Mouse (Mus musculus): ENCODE results near the gene Sf3a3. TPM values are rescaled to one million over a fixed set of nuclear protein-coding genes. Genes with fewer than 3 reads are reported as not detected.
"Not testable (repeated sequence)": the region's sequence is repeated elsewhere in the genome, so short reads cannot be mapped to it uniquely, and the experiment has no call there.

Sf3a3 gene
- polyA plus RNA-seq, 1 experiment from 2014 or later = 100 TPM

DNA sequence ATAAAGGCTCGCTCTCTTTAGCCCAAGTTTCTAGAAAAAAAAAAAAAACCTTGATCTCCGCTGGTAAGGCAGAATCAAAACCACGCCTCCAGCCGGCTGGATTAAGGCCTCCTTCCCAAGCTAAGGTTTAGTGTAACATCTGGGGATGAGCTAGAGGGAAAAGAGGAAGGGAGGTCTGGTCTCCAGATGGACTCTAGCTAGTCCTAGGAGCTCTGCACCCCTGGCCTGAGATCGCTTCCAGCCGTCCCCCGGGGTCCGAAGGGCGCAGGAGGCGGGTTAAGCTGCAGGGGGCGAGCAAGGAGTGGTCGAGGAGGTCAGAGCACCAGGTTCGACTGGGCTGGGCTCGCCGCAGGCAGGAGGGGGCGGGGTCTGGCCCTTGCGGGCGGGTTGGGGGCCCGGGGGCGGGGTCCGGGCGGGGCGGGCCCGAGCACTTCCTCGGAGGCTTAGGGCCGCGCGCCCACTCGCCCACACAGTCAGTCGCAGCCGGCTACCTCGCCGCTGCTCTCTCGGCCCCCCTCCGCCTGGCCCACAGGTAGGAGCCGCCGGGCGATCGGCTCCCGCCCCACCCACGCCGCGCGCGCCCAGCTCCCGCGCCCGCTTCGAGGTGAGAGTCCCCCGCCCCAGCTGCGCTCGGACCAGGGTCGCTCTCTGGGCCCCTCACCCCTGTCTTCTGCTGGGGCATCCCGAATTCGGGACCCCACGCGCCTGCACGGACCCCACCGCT, 14.2 kb upstream of the Sf3a3 start, which contains the start of gene Fhl3:
Fhl3 (plus strand) TSS at position 454 of the 724 bp plus-strand sequence.
- under 1% methylated on average over 46 of the region's 59 CpGs for WGBS
- Histone ChIP-seq H3K27me3 (replicated peaks) (0 out of 2 replicates have a peak, but pooled peaks cover 6% of the 10 kb centered on the region), H3K4me3 (peak within 1 kb of the TSS; percentile 93), H3K4me1 (replicated peaks) (peaks cover 57% of the 10 kb centered on the region), H3K36me3 (peaks cover under 1% of the 10 kb centered on the region; the same call in 1 of the 2 replicates), H3K4me2 (peak within 1 kb of the TSS; percentile 94), H3K9me3 (replicated peaks) (no peaks in the 10 kb centered on the region), H3K9ac (peak within 1 kb of the TSS; percentile 97), H3K27ac (ENCODE audit: poor library complexity, severe bottlenecking) (peak within 1 kb of the TSS; percentile 84)
- ATAC-seq (ENCODE audit: insufficient number of reproducible peaks, low FRiP score) = peak; percentile 83

DNA sequence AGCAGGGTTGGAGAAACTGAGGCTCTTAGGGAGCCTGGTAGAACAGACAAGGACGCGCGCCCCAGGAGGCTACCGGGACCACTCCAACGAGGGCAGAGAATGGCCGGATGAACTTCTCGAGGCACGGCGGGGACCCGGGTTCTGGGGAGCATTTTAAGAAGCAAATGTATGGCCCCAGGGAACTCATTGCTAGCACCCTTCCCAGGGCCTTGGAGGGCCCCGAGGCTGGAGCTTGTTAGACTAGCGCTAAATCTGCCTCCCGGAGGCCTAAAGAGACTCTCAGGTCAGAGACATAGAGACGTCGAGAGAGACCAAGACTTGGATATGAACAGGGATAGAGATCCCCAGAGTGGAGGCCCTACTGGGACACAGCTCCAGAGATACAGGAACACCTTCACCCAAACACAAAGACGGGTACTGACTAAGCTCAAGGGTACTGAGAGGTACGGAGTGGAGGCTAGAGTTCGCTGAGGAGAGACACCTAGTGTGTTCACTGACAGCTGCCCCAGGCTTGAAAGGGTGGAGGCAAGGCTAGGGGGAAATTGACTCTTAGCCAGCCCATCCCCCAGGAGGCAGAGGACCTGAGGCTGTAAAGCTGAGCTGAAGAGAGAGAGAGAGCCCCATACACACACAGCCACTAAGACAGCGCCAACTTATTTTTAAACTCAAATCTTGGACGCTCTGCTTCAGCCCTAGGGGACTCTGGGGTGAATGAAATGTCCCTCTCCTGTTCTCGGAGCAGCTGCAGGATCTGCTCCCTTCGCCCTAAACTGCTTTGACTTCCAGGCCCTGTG, 13.3 kb upstream of the Sf3a3 start:
- ATAC-seq (ENCODE audit: insufficient number of reproducible peaks, low FRiP score) = no peak
- peak overlapping the region; percentile 84 for H3K27ac ChIP-seq (ENCODE audit: poor library complexity, severe bottlenecking)
- peaks cover 59% of the 10 kb centered on the region for H3K4me1 ChIP-seq (replicated peaks)
- peaks cover 9% of the 10 kb centered on the region for H3K36me3 ChIP-seq
- 0 out of 2 replicates have a peak, but pooled peaks cover 2% of the 10 kb centered on the region for H3K27me3 ChIP-seq (replicated peaks)
- peak overlapping the region; percentile 93 for H3K4me3 ChIP-seq
- no peaks in the 10 kb centered on the region for H3K9me3 ChIP-seq (replicated peaks)
- peak overlapping the region; percentile 94 for H3K4me2 ChIP-seq
- WGBS = 2% methylated on average over 22 of the region's 22 CpGs
- H3K9ac ChIP-seq = peak overlapping the region; percentile 97

DNA sequence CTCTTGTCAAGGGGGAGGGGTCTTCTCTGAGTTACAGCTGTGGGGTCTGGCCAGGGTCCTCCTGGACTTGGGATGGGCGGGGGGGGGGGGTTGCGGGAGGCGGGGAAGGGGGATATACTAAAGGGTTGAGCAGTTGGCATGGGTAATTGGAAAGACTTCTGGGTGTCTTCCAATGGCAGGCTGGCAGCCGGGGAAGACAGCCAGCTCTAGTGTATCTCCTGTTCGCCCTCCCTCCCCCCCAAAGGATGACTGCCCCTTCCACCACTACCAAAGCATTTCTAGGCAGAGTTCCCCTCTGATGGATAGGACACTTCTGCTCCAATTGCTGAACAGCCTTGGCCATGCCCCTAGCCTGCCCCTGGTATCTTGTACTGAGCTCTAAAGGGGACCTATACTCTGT, 12.7 kb upstream of the Sf3a3 start:
- H3K9me3 ChIP-seq (replicated peaks) = no peaks in the 10 kb centered on the region
- peaks cover 13% of the 10 kb centered on the region for H3K36me3 ChIP-seq
- H3K4me1 ChIP-seq (replicated peaks) = peaks cover 62% of the 10 kb centered on the region
- no peaks in the 10 kb centered on the region for H3K27me3 ChIP-seq (replicated peaks)
- H3K4me2 ChIP-seq = peak overlapping the region; percentile 94
- H3K9ac ChIP-seq = peak overlapping the region; percentile 97
- ATAC-seq (ENCODE audit: insufficient number of reproducible peaks, low FRiP score) = no peak
- H3K27ac ChIP-seq (ENCODE audit: poor library complexity, severe bottlenecking) = peak overlapping the region; percentile 84
- 40% methylated on average over 2 of the region's 5 CpGs for WGBS
- peak overlapping the region; percentile 93 for H3K4me3 ChIP-seq

DNA sequence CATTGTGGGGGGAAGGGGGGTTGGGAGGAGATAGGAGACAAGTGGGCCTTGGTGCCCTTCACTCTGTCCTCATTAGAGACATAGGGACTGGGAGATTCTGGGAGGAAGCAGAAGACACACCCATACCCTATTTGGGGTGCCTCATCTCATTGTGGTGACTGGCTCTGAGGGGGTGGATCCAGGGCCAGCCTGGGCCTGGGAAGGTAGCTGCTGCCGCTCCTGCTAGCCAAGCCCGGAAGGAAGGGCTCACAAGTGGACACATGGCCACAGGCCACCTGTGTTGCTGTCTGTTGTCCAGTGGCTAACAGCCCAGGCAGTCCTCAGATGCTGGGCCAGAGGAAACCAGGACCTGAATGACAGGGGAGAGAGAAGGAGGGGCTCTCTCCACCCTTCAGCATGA, 11.2 kb upstream of the Sf3a3 start:
- WGBS = 26% methylated on average over 2 of the region's 2 CpGs
- peak overlapping the region; percentile 92 for H3K27ac ChIP-seq (ENCODE audit: poor library complexity, severe bottlenecking)
- no peaks in the 10 kb centered on the region for H3K27me3 ChIP-seq (replicated peaks)
- H3K36me3 ChIP-seq = peaks cover 23% of the 10 kb centered on the region
- peaks cover 74% of the 10 kb centered on the region for H3K4me1 ChIP-seq (replicated peaks)
- H3K9ac ChIP-seq = peak overlapping the region; percentile 59
- H3K4me3 ChIP-seq = 0 out of 2 replicates have a peak overlapping the region, but pooled peaks have one; percentile 12
- ATAC-seq (ENCODE audit: insufficient number of reproducible peaks, low FRiP score) = no peak
- H3K4me2 ChIP-seq = peak overlapping the region; percentile 57
- H3K9me3 ChIP-seq (replicated peaks) = no peaks in the 10 kb centered on the region

DNA sequence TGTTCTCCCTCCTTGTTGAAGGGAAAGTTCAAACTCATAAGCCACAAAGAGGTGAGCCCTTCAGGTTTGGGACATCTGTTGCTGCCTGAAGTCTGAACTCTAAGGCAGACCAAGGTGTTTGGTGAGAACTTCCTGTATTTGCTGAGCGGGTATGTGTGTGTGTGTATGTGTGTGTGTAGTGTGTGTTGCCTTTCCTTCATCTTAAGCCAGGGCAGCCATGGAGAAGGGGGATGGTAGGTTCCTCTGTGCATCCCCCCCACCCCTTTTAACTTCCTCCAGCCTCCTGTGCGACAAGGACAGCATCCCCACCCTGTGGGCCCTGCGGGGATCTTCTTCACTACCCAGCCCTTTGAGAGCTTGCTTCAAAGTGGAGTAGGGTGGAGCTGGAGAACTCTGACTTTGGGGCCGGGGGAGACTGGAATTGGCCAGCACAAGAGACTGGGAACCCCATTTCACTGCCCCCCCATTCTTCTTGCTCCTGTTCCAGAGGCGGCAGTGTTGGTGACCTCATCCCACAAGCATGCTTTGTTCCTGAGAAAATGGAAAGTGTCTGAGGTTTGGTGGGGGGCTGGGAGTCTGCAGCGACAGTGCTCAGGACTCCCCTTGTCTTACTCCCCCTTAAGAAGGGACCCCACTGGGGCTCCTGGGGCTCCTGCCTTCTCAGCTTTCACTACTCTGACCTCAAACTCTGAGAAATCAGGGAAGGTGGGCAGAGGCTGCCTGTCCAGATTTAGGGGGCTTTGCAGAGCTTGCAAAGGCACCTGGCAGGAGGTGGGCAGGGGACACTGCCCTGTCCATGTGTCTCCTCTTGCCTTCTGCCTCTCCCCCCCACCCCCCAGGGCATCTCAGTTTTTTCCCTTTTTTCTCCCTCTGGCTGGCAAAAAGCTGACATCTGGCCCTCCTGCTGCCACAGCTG, 10.4 kb upstream of the Sf3a3 start:
- Histone ChIP-seq H3K36me3 (peaks cover 23% of the 10 kb centered on the region), H3K27me3 (replicated peaks) (no peaks in the 10 kb centered on the region), H3K4me2 (peak overlapping the region; percentile 57), H3K9me3 (replicated peaks) (no peaks in the 10 kb centered on the region), H3K4me3 (peak overlapping the region; percentile 15), H3K27ac (ENCODE audit: poor library complexity, severe bottlenecking) (peak overlapping the region; percentile 92), H3K4me1 (replicated peaks) (peaks cover 80% of the 10 kb centered on the region), H3K9ac (peak overlapping the region; percentile 59)
- ATAC-seq (ENCODE audit: insufficient number of reproducible peaks, low FRiP score) = no peak
- 9% methylated on average over 6 of the region's 6 CpGs for WGBS

DNA sequence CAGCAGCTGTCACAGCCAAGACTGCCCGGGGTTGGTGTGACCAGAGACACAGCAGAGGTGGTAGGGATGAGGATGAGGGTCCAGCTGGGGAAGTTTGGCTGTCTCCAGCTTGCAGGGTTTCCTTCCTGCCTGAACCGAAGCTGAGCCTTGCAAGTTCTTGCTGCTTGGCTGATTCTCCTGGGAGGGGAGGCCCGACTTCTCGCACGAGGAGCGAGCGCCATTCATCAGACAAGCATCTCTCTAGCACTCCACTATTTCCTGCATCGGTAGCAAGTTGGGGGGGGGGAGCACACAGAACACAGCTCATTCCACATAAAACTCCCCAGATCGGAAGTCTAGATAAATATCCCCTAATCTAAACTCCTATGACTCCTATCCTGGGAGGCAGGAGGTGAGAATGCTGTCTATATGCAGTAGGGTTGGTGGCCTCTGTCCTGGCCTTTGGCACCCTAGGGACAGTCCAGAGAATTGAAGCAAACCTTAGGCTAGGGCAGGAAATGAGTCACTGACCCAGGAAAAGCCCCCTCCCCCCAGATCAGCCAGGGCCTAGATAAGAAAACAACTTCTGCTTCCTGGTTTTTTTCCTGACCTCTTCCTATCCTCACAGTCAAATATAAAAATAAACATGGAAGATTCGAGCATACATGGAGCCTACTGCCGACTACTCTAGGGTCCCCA, 9.6 kb upstream of the Sf3a3 start:
- Histone ChIP-seq H3K4me3 (peak overlapping the region; percentile 15; the same call in 1 of the 2 replicates), H3K9me3 (replicated peaks) (no peaks in the 10 kb centered on the region), H3K9ac (peak overlapping the region; percentile 59), H3K27ac (ENCODE audit: poor library complexity, severe bottlenecking) (peak overlapping the region; percentile 92), H3K4me1 (replicated peaks) (peaks cover 82% of the 10 kb centered on the region), H3K4me2 (peak overlapping the region; percentile 57), H3K27me3 (replicated peaks) (no peaks in the 10 kb centered on the region), H3K36me3 (peaks cover 23% of the 10 kb centered on the region)
- no peak for ATAC-seq (ENCODE audit: insufficient number of reproducible peaks, low FRiP score)
- 13% methylated on average over 11 of the region's 11 CpGs for WGBS

DNA sequence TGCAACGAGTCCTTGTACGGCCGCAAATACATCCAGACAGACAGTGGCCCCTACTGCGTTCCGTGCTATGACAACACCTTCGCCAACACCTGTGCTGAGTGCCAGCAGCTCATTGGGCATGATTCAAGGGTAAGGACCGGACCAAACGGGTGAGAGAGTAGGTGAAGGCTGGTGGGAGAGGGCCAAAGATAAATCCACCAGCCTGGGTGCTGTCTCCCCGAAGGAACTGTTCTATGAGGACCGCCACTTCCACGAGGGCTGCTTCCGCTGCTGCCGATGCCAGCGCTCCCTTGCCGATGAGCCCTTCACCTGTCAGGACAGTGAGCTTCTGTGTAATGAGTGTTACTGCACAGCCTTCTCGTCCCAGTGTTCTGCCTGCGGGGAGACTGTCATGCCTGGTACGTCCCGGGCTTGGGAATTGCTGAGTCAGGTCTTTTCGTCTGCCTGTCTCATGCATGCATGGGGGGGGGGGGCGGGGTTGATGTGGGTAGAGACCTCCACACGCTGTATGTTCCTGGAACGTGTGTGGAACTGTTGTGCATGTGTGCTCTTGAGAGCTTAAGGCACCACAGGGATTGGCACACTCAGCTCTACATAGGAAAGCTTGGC, 8.8 kb upstream of the Sf3a3 start:
- peak overlapping the region; percentile 57 for H3K4me2 ChIP-seq
- H3K9ac ChIP-seq = peak overlapping the region; percentile 40; the same call in 1 of the 2 replicates
- H3K9me3 ChIP-seq (replicated peaks) = no peaks in the 10 kb centered on the region
- H3K4me1 ChIP-seq (replicated peaks) = peaks cover 86% of the 10 kb centered on the region
- 78% methylated on average over 23 of the region's 23 CpGs for WGBS
- H3K27me3 ChIP-seq (replicated peaks) = no peaks in the 10 kb centered on the region
- peaks cover 23% of the 10 kb centered on the region for H3K36me3 ChIP-seq
- H3K27ac ChIP-seq (ENCODE audit: poor library complexity, severe bottlenecking) = peak overlapping the region; percentile 92
- ATAC-seq (ENCODE audit: insufficient number of reproducible peaks, low FRiP score) = no peak
- no peak overlapping the region for H3K4me3 ChIP-seq

DNA sequence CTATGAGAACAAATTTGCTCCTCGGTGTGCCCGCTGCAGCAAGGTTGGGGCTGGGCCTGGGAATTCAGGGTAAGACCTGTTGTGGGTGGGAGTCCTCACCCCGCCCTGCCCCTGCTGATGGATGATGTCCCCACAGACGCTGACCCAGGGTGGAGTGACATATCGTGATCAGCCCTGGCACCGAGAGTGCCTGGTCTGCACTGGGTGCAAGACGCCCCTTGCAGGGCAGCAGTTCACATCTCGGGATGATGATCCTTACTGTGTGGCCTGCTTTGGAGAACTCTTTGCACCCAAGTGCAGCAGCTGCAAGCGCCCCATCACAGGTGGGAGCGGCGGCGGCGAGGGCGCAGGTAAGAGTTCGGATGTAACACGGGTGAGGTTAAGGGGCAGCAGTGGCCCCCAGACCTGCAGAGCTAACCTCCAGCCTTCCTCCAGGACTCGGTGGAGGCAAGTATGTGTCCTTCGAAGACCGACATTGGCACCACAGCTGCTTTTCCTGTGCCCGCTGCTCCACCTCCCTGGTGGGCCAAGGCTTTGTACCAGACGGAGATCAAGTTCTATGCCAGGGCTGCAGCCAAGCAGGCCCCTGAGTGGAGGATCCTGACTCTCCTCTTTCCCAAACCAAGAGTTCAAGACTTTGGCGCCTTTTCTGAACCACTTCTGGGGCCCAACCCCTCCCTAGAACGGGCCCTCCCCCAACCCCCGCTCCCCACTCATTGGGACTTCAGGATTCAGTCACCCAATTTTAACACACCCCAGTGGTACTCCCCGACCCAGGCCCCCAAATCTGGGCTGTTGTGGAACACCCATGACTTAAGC, 7.0 kb upstream of the Sf3a3 start:
- H3K27me3 ChIP-seq (replicated peaks); H3K4me3 ChIP-seq; H3K4me2 ChIP-seq; ATAC-seq (ENCODE audit: insufficient number of reproducible peaks, low FRiP score); H3K9ac ChIP-seq; H3K9me3 ChIP-seq (replicated peaks): not testable (repeated sequence)
- peaks cover 70% of the 10 kb centered on the region for H3K4me1 ChIP-seq (replicated peaks)
- H3K36me3 ChIP-seq = peaks cover 23% of the 10 kb centered on the region
- peak overlapping the region; percentile 93 for H3K27ac ChIP-seq (ENCODE audit: poor library complexity, severe bottlenecking)
- 84% methylated on average over 25 of the region's 25 CpGs for WGBS

DNA sequence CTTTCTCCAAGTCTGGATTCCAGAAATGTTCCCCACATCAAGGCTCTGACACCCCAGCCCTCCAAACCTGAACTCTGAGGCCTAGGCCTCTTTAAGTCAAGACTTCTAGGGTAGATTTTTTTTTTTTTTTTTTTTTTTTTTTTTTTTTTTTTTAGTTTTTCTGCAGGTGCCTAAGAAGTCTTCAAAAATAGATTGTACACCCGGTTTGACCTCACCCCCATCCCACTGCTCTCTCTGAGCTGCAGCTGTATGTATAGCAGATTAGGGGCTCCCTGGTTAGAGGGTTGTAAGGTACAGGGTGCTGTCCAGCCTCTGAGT, 6.4 kb upstream of the Sf3a3 start:
- peak overlapping the region; percentile 93 for H3K27ac ChIP-seq (ENCODE audit: poor library complexity, severe bottlenecking)
- peaks cover 23% of the 10 kb centered on the region for H3K36me3 ChIP-seq
- H3K4me1 ChIP-seq (replicated peaks) = peaks cover 65% of the 10 kb centered on the region
- H3K9ac ChIP-seq = peak overlapping the region; percentile 49; the same call in 1 of the 2 replicates
- H3K4me2 ChIP-seq = peak overlapping the region; percentile 76
- WGBS = 14% methylated on average over 1 of the region's 1 CpGs
- H3K9me3 ChIP-seq (replicated peaks); H3K27me3 ChIP-seq (replicated peaks); ATAC-seq (ENCODE audit: insufficient number of reproducible peaks, low FRiP score): not testable (repeated sequence)
- H3K4me3 ChIP-seq = peak overlapping the region; percentile 45; the same call in 1 of the 2 replicates

All from heart, embryonic 12.5 days (tissue).